Mouse (Mus musculus): ENCODE measurements around the gene Nfic. TPM values are rescaled to one million over a fixed set of nuclear protein-coding genes. Genes with fewer than 3 reads are reported as not detected.

Nfic gene
- total and polyA plus RNA-seq, 3 experiments, result 2.0 to 9.7 TPM; not detected in 1

DNA sequence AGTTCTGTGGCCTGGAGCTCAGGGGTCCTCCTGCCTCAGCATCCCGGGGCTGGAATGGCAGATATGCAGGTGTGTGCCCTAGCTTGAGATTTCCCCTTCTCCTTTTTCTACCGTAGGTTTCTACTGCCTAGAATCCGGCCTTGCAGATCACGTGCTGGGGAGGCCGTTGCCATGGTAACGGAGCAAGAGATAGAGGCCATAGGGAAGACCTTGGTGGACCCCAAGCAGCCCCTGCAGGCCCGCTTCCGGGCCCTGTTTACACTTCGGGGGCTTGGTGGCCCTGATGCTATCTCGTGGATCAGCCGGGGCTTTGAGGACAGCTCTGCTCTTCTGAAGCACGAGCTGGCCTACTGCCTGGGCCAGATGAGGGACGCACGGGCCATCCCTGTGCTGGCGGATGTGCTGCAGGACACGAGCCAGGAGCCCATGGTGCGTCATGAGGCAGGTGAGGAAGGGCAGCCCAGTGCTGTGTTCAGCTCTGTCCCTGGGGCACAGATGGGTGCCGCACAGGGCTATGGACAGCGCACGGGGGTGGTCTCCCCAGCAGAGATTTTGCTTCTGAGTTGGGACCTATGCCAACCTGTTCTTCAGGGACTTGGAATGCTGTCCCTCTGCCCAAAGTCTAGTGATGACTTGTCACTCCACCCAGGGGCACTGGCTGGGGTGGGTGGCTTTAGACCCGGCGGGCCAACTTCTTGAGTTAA lies 69.7 kb downstream of the Nfic start:
- no peaks in the 10 kb centered on the region for H3K27me3 ChIP-seq (ENCODE audit: control insufficient read depth in 1 of 2, insufficient read depth in 2 of 2, low read length in 2 of 2)
- peak overlapping the region; percentile 89 for H3K9ac ChIP-seq (ENCODE audit: control insufficient read depth, low read depth, low read length, poor library complexity, severe bottlenecking)
- H3K9me3 ChIP-seq (replicated peaks; ENCODE audit: insufficient read depth, low read length), result no peaks in the 10 kb centered on the region
- H3K36me3 ChIP-seq (ENCODE audit: control insufficient read depth in 1 of 2, insufficient read depth in 2 of 2, low read length in 2 of 2), result peaks cover 0 to 23% of the 10 kb centered on the region in 2 experiments; a peak in 2 of 4 replicates
- no peak overlapping the region for H3K27ac ChIP-seq (ENCODE audit: control insufficient read depth, low read depth, low read length)
- TF ChIP-seq USF1 (IDR thresholded peaks at IDR 0.05; ENCODE audit: low read depth, low read length) (peak; percentile 76), BHLHE40 (IDR thresholded peaks at IDR 0.05; ENCODE audit: borderline replicate concordance, low read depth, low read length) (peak; percentile 55; the same call in 1 of the 2 replicates), NRF1 (IDR thresholded peaks at IDR 0.05; ENCODE audit: insufficient read depth, low read depth, low read length, poor library complexity, severe bottlenecking) (no peak)
- peaks cover 13 to 31% of the 10 kb centered on the region in 2 experiments for H3K4me1 ChIP-seq (ENCODE audit: control insufficient read depth in 1 of 2, insufficient read depth in 2 of 2, low read length in 2 of 2)
- DNase-seq (ENCODE audit: low read depth, low spot score), result peak; percentile 35
- H3K4me3 ChIP-seq (ENCODE audit: control insufficient read depth in 1 of 2, insufficient read depth in 1 of 2, low read depth in 2 of 2, low read length in 2 of 2), result peak overlapping the region; percentile 85 to 90; a peak in 3 of 4 replicates
- H3K79me2 ChIP-seq (ENCODE audit: control insufficient read depth, insufficient read depth, low read length, poor library complexity), result peaks cover 17% of the 10 kb centered on the region

DNA sequence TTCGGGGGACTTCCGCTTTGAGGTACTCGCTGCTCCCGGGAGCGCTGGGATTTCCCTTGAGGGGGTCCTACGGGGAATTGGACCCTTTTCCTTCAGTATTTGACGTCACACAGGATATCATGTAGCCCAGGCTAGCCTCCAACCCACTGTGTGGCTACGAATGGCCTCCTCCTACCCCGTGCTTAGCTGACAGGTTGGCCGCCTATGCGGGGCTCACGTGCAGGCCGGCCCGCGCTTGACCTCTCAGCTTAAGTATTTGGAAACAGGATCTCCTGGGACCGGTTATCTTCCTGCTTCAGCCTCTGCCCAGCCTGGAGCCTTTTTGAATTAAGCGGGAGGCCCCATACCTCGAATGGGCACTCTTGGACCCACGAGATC lies 70.8 kb downstream of the Nfic start:
- Histone ChIP-seq H3K9me3 (replicated peaks; ENCODE audit: insufficient read depth, low read length) (no peaks in the 10 kb centered on the region), H3K27me3 (ENCODE audit: control insufficient read depth in 1 of 2, insufficient read depth in 2 of 2, low read length in 2 of 2) (no peaks in the 10 kb centered on the region), H3K9ac (ENCODE audit: control insufficient read depth, low read depth, low read length, poor library complexity, severe bottlenecking) (peak overlapping the region; percentile 89), H3K36me3 (ENCODE audit: control insufficient read depth in 1 of 2, insufficient read depth in 2 of 2, low read length in 2 of 2) (peaks cover 0 to 31% of the 10 kb centered on the region in 2 experiments; a peak in 2 of 4 replicates), H3K4me1 (ENCODE audit: control insufficient read depth in 1 of 2, insufficient read depth in 2 of 2, low read length in 2 of 2) (peaks cover 19 to 38% of the 10 kb centered on the region in 2 experiments), H3K27ac (ENCODE audit: control insufficient read depth, low read depth, low read length) (peak overlapping the region; percentile 88), H3K4me3 (ENCODE audit: control insufficient read depth in 1 of 2, insufficient read depth in 1 of 2, low read depth in 2 of 2, low read length in 2 of 2) (peak overlapping the region; percentile 85 to 90), H3K79me2 (ENCODE audit: control insufficient read depth, insufficient read depth, low read length, poor library complexity) (peaks cover 17% of the 10 kb centered on the region)
- no peak for DNase-seq (ENCODE audit: low read depth, low spot score)
- no peak for TF ChIP-seq POLR2AphosphoS5 (IDR thresholded peaks at IDR 0.05; ENCODE audit: borderline replicate concordance, low read depth, low read length)
- TF ChIP-seq UBTF (IDR thresholded peaks at IDR 0.05; ENCODE audit: borderline replicate concordance, insufficient read depth, low read depth, low read length), result no peak
- TF ChIP-seq MXI1 (IDR thresholded peaks at IDR 0.05; ENCODE audit: low read depth, low read length), result 0 out of 2 replicates have a peak, but pooled peaks have one; percentile 5

GRCm38 (mm10) chr10:81383802-81384604 lies 71.4 kb downstream of the Nfic start, which contains the start of the genes Dohh and Gm48551:
Gene Dohh, plus strand, starts transcription at chr10:81384428.
Gene Gm48551, plus strand, starts transcription at chr10:81384466.
- H3K4me3 ChIP-seq (ENCODE audit: control insufficient read depth in 1 of 2, insufficient read depth in 1 of 2, low read depth in 2 of 2, low read length in 2 of 2), result peak within 1 kb of the TSS; percentile 85 to 90
- H3K27ac ChIP-seq (ENCODE audit: control insufficient read depth, low read depth, low read length), result peak within 1 kb of the TSS; percentile 88
- peak; percentile 99 for DNase-seq (ENCODE audit: low read depth, low spot score)
- H3K9ac ChIP-seq (ENCODE audit: control insufficient read depth, low read depth, low read length, poor library complexity, severe bottlenecking), result peak within 1 kb of the TSS; percentile 89
- H3K4me1 ChIP-seq (ENCODE audit: control insufficient read depth in 1 of 2, insufficient read depth in 2 of 2, low read length in 2 of 2), result peaks cover 21 to 44% of the 10 kb centered on the region in 2 experiments
- H3K9me3 ChIP-seq (replicated peaks; ENCODE audit: insufficient read depth, low read length), result no peaks in the 10 kb centered on the region
- no peaks in the 10 kb centered on the region for H3K27me3 ChIP-seq (ENCODE audit: control insufficient read depth in 1 of 2, insufficient read depth in 2 of 2, low read length in 2 of 2)
- H3K36me3 ChIP-seq (ENCODE audit: control insufficient read depth in 1 of 2, insufficient read depth in 2 of 2, low read length in 2 of 2), result peaks cover 0 to 35% of the 10 kb centered on the region in 2 experiments; a peak in 2 of 4 replicates
- peaks cover 17% of the 10 kb centered on the region for H3K79me2 ChIP-seq (ENCODE audit: control insufficient read depth, insufficient read depth, low read length, poor library complexity)
- 0 out of 2 replicates have a peak, but pooled peaks have one; percentile 67 for TF ChIP-seq JUND (IDR thresholded peaks at IDR 0.05; ENCODE audit: low read depth, low read length)
- peak; percentile 83 for TF ChIP-seq CHD2 (IDR thresholded peaks at IDR 0.05; ENCODE audit: low read length)
- no peak for TF ChIP-seq ZKSCAN1 (IDR thresholded peaks at IDR 0.05; ENCODE audit: low read depth, low read length)
- peak; percentile 91 to 92 for TF ChIP-seq POLR2A (IDR thresholded peaks at IDR 0.05; ENCODE audit: control insufficient read depth in 1 of 2, insufficient read depth in 1 of 2, low read depth in 1 of 2, low read length in 2 of 2, poor library complexity in 1 of 2)
- no peak for TF ChIP-seq UBTF (IDR thresholded peaks at IDR 0.05; ENCODE audit: borderline replicate concordance, insufficient read depth, low read depth, low read length)
- TF ChIP-seq TBP (IDR thresholded peaks at IDR 0.05; ENCODE audit: low read depth, low read length), result peak; percentile 91
- TF ChIP-seq TAL1 (IDR thresholded peaks at IDR 0.05; ENCODE audit: low read length), result no peak; the same call in 1 of the 2 replicates
- peak; percentile 98 for TF ChIP-seq MXI1 (IDR thresholded peaks at IDR 0.05; ENCODE audit: low read depth, low read length)
- no peak for TF ChIP-seq MAFK (IDR thresholded peaks at IDR 0.05; ENCODE audit: borderline replicate concordance, low read depth, low read length)
- TF ChIP-seq SIN3A (IDR thresholded peaks at IDR 0.05; ENCODE audit: low read length), result peak; percentile 99
- peak; percentile 33; the same call in 1 of the 2 replicates for TF ChIP-seq ETS1 (IDR thresholded peaks at IDR 0.05; ENCODE audit: low read depth, low read length)
- peak in 1 of 2 experiments; percentile 16; a peak in 2 of 4 replicates for TF ChIP-seq EP300 (IDR thresholded peaks at IDR 0.05; ENCODE audit: low read depth in 1 of 2, low read length in 2 of 2)
- no peak for TF ChIP-seq RAD21 (IDR thresholded peaks at IDR 0.05; ENCODE audit: low read depth, low read length)
- TF ChIP-seq ZMIZ1 (IDR thresholded peaks at IDR 0.05; ENCODE audit: low read depth, low read length), result no peak
- peak; percentile 68; the same call in 1 of the 2 replicates for TF ChIP-seq TCF12 (IDR thresholded peaks at IDR 0.05; ENCODE audit: low read depth, low read length)
- TF ChIP-seq NRF1 (IDR thresholded peaks at IDR 0.05; ENCODE audit: insufficient read depth, low read depth, low read length, poor library complexity, severe bottlenecking), result peak; percentile 100
- no peak for TF ChIP-seq ZC3H11A (IDR thresholded peaks at IDR 0.05; ENCODE audit: low read depth, low read length)
- peak; percentile 91 for TF ChIP-seq ELF1 (IDR thresholded peaks at IDR 0.05; ENCODE audit: low read depth, low read length)

Measured in MEL (cell line).